Mouse (Mus musculus) 416B (cell line): ENCODE measurements at regions not wholly inside any gene's neighbourhood (a gene's known extent, or its start where the extent isn't known, plus 50 kb on each side); places are given as distances from the start of the nearest gene placed in this dataset.

ENCODE experiments used
- DNase-seq: peaks from one replicate; pipeline ENCODE4 v3.0.0; 2011; ENCODE audit warnings: low read depth

DNA sequence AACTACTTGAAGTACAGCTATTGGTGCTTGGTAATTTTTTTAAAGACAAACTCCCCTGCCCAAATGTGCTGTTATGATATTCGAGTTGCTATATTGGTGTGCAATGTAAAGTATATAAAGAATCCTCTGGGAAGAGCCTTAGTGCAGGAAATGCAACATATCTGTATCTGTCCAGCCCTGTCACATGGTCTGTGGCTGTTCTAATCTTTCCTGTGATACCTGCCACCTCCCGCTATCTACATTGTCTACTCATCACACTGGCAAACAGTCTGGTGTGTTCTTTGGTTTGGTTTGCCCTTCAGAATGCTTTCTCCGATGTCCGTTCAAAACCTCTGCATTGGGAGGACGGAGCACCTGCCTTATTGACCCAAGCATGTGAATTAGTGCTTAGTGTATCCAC lies 262.6 kb upstream of the Atp2b1 start:
- no peak for DNase-seq

DNA sequence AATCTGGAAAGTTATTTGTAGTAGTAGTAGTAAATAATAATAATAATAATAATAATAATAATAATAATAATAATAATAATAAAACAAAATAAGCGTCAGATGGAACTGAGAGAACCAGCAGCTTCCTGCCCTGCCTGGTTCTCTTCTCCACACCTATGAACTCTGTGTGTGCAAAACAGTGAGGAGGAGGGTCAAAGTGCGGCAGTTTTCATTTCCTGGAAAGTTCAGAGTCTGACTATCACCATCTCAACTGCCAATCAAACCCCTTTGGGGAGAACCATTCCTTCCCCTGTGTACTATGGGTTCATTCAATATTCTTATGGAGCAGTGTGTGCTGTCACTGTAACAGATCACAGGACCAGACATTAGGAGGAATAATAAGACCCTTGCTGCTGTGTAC lies 262.1 kb upstream of the Atp2b1 start:
- DNase-seq: no peak

GRCm38 (mm10) chr10:98660747-98661146 lies 253.5 kb upstream of the Atp2b1 start:
- DNase-seq: no peak

DNA sequence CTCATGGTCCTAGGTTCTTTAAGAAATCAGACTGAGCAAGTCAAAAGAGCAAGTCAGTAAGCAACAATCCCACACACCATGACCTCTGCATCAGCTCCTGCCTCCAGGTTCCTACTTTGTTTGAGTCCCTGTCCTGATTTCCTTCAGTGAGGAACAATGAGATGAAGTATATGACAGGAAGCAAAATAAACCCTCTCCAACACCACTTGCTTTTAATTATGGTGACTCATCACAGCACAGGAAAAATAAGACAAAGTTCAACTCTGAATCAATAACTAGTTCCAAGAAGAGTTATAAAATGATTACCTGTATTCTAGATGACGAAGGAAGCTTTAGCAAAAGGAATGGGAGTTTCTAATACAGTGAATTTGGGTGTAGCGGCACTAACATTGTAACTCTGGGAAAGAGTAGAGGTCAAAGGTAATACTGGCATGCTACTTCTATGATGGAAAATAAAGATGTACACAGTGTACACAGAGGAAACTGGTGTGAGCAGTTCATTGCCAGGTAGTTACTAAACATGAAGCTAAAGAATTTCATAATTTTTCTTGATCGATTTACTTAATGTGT lies 248.2 kb upstream of the Atp2b1 start:
- no peak for DNase-seq

DNA sequence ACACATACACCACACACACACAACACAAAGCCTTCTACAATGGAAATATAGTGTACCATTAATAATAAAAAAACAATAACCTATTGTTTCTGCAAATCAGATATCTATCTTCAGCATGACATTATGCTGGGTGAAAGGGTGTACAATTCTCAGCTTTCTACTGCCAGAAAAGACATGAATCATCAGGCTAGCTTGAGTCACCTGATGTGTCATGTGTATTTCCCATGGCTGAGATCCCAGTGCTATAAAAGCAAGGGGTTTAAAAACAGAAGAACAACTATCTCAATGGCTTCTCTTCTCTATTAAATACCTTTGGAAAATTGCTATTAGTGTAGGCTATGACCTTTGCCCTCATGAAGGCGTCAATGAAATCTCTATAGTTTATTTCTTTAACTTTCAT lies 246.5 kb upstream of the Atp2b1 start:
- peak; percentile 7 for DNase-seq

- DNase-seq: no peak
Measured at GRCm38 (mm10) chr10:98674131-98674530, 240.1 kb upstream of the Atp2b1 start.

DNA sequence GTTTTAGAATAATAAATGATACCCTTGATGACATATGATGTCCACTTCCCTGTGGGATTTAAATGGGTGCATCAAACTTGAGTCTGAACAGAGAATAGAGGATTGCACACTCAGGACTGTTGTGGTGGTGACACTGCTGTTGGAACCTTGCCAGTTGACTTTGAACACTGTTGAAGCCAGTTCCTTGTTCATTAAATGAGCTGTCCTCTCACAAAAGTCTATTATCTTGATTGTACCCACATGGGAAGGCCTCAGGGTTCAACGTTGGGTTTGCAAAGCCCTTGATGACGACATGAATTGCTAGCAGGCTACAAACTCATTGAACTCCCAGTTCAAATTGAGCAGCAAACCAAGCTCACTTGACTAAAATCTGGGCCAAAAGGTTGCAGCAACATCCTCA lies 237.3 kb upstream of the Atp2b1 start:
- DNase-seq: no peak

DNA sequence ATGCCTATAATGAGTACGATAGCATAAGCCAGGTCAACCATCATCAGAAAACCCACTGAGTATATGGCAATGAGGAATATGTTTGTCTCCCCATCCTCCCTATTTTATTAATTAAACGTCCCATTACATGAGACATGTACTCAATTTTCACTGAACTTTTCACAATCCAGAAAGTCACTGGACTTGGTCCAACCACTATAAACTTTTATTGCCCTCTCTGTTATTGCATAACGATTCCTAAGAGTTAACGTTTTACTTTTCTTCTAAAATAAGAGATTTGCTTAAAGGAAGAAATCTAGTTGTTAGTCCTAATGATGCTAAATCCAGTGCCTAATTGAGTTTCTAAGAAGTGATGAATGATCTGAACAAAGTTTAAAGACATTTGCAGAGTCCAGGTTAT lies 236.0 kb upstream of the Atp2b1 start:
- no peak for DNase-seq

- DNase-seq: no peak
Measured at GRCm38 (mm10) chr10:98682436-98682835, 231.8 kb upstream of the Atp2b1 start.

GRCm38 (mm10) chr10:98684195-98684594 lies 230.0 kb upstream of the Atp2b1 start:
- no peak for DNase-seq

DNA sequence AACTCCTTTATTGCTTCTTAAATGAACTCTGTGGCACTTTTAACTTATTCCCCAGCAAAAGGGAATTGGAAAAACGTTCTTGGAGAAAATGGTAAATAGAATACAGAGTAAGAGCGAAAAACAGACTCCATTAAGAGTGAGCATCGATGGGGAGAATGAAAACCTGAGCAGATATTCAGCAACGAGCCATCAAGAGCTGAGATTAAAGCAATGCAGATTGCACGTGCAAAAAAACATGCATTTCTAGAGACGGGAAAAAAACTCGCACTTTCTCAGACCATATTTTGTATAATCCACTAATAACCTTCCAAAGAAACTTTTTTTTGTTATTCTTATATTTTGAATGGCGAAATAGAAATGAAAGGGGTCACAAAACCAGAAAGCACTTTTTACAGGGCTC lies 229.5 kb upstream of the Atp2b1 start:
- DNase-seq: no peak

DNA sequence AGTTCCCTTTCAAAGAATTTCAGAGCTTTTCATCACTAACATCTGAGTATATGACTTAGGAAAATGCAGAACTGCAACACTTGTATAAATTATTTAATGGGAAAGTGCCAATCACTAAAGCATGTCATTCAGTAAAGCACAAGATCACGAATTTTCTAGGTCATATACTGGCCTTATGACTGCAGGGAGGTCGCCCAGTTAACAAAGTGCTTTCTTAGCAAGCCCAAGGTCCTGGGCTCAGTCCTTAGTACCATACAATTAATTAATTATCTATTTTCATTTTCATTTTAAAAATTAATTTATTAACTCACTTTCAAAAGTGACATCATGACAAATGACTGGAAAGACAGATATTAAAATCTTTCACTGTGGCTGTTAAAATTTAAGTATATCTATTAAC lies 228.5 kb upstream of the Atp2b1 start:
- DNase-seq: no peak

GRCm38 (mm10) chr10:98686370-98686769 lies 227.8 kb upstream of the Atp2b1 start:
- no peak for DNase-seq

- DNase-seq: no peak
Measured at GRCm38 (mm10) chr10:98691816-98692215, 222.4 kb upstream of the Atp2b1 start.

DNA sequence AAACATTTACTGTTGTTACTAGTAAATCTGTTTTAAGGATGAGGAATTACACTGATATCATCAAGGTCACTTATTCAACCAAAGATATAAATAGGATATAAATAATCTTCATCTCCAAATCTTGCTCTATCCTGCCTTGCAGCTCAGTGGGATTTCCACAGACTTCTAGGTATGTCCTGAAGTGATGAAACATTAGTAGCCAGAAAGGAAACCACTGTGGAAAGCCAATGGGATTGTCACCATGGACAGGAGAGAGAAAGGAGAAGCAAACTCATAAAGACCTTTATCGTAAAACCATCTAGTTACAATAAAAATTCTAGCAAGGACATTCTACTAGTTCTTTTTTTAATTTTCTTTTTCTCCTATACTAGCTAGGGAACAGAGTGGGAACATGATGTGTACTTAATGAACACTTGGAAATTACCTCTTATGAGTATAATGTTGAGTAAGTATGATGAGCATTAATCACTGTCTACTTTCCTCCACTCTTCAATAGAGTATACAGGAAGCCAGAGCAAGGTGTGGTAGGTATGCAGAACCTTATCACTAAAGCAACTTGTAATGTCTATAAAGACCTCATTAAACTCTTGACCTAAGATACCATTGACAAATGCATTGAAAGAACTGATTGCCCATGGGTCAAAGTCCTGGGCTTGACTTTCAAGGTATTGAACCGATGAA lies 219.4 kb upstream of the Atp2b1 start:
- DNase-seq: no peak

GRCm38 (mm10) chr10:98695371-98695725 lies 218.9 kb upstream of the Atp2b1 start:
- no peak for DNase-seq

- no peak for DNase-seq
Measured at GRCm38 (mm10) chr10:98697866-98698265, 216.3 kb upstream of the Atp2b1 start.

GRCm38 (mm10) chr10:98699579-98699978 lies 214.6 kb upstream of the Atp2b1 start:
- DNase-seq: no peak

GRCm38 (mm10) chr10:98700407-98700806 lies 213.8 kb upstream of the Atp2b1 start:
- DNase-seq: no peak

DNA sequence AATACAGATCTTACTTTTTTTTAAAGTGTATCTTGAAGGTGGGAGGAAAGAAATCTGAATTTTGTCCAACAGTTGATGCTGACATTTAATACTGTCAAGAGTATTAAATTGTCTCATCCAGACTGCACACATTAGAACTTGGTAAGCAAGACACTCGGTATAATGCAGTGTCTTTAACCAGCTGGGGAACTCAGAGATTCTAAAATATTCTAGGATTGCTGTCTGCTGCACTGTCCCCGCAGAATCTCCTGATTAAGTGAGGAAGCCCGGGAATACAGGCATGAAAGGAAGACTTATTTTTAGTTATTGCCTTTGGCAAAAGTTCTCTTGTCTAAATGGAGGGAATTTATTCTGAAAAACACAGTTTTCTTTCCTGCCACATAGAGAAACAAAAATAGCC lies 212.9 kb upstream of the Atp2b1 start:
- DNase-seq: no peak

- peak; percentile 4 for DNase-seq
Measured at GRCm38 (mm10) chr10:98702470-98703215, 211.6 kb upstream of the Atp2b1 start.

- no peak for DNase-seq
Measured at GRCm38 (mm10) chr10:98703642-98704293, 210.4 kb upstream of the Atp2b1 start.

- DNase-seq: no peak
Measured at GRCm38 (mm10) chr10:98704559-98704958, 209.6 kb upstream of the Atp2b1 start.
